Mouse (Mus musculus) heart, embryonic 10.5 days (tissue): ENCODE data around the gene Smok3b. TPM values are rescaled to one million over a fixed set of nuclear protein-coding genes. Genes with fewer than 3 reads are reported as not detected.
"Not testable (repeated sequence)": the region's sequence is repeated elsewhere in the genome, so short reads cannot be mapped to it uniquely, and the experiment has no call there.

Experiments
- DNase-seq: peaks from one replicate; pipeline ENCODE4 v3.0.0-alpha.2; 2017; ENCODE audit warnings: low spot score
- H3K27ac ChIP-seq: fragments of 300-500 bp; sonication (generic); 2 replicates; pipeline ENCODE4 v1.5.1; 2016; ENCODE audit warnings: mild to moderate bottlenecking
- H3K27me3 ChIP-seq: fragments of 300-500 bp; sonication (generic); 2 replicates; pipeline ENCODE4 v1.6.1; 2016; ENCODE audit warnings: mild to moderate bottlenecking; ENCODE audit not compliant: poor library complexity, insufficient read depth, severe bottlenecking
- H3K36me3 ChIP-seq: fragments of 300-500 bp; sonication (generic); 2 replicates; pipeline ENCODE4 v1.6.1; 2016; ENCODE audit warnings: mild to moderate bottlenecking, moderate library complexity
- H3K4me1 ChIP-seq: fragments of 300-500 bp; sonication (generic); 2 replicates; pipeline ENCODE4 v1.6.1; 2016; ENCODE audit warnings: mild to moderate bottlenecking
- H3K4me3 ChIP-seq: fragments of 300-500 bp; sonication (generic); 2 replicates; pipeline ENCODE4 v1.5.1; 2016; ENCODE audit warnings: mild to moderate bottlenecking, moderate library complexity
- H3K9me3 ChIP-seq: fragments of 300-500 bp; sonication (generic); 2 replicates; pipeline ENCODE4 v1.6.1; 2016; ENCODE audit warnings: mild to moderate bottlenecking, moderate library complexity
- WGBS: fragments of 180-500 bp; shearing (Covaris S2); methylation state at CpG from one replicate; pipeline ENCODE4 v1.1.7; 2016; 5-methylcytosine and 5-hydroxymethylcytosine counted together
- polyA plus RNA-seq: library from polyadenylated mRNA; unstranded; fragments of >200 nt; fragmentation: Nextera tagmentation; extraction: Ambion mirVana; gene quantifications from 2 replicates; pipeline ENCODE4 v1.2.1, GENCODE M21; 2016

The Smok3b gene
- not detected in 2 replicates for polyA plus RNA-seq

- H3K4me1 ChIP-seq, H3K9me3 ChIP-seq: not testable (repeated sequence)
- WGBS: 76% methylated on average over 4 of the region's 7 CpGs
These were observed at the start of gene Smok3b, which contains the start of gene Smok3a for GRCm38 (mm10) chr5:138020961-138021479. Smok3b (plus strand) TSS chr5:138021429. Smok3a (plus strand) TSS chr5:138021261.

GRCm38 (mm10) chr5:137973161-137973560 is 48.1 kb upstream of the Smok3b start:
- no peaks in the 10 kb centered on the region for H3K4me1 ChIP-seq
- no peak for DNase-seq
- H3K27ac ChIP-seq: no peak overlapping the region
- no peaks in the 10 kb centered on the region for H3K36me3 ChIP-seq
- no peaks in the 10 kb centered on the region for H3K9me3 ChIP-seq
- H3K4me3 ChIP-seq: no peak overlapping the region
- 64% methylated on average over 2 of the region's 2 CpGs for WGBS
- H3K27me3 ChIP-seq: no peaks in the 10 kb centered on the region

More at GRCm38 (mm10) chr5:138020961-138021479, at the start of gene Smok3b, which contains the start of gene Smok3a:
- DNase-seq, H3K4me3 ChIP-seq, H3K27me3 ChIP-seq, H3K27ac ChIP-seq, H3K36me3 ChIP-seq: not testable (repeated sequence)

GRCm38 (mm10) chr5:137973738-137974137 is 47.5 kb upstream of the Smok3b start:
- no peaks in the 10 kb centered on the region for H3K4me1 ChIP-seq
- 54% methylated on average over 3 of the region's 3 CpGs for WGBS
- no peak overlapping the region for H3K4me3 ChIP-seq
- H3K27me3 ChIP-seq: no peaks in the 10 kb centered on the region
- DNase-seq: no peak
- no peak overlapping the region for H3K27ac ChIP-seq
- no peaks in the 10 kb centered on the region for H3K36me3 ChIP-seq
- no peaks in the 10 kb centered on the region for H3K9me3 ChIP-seq

GRCm38 (mm10) chr5:137974724-137975123 is 46.5 kb upstream of the Smok3b start:
- Histone ChIP-seq H3K27me3 (no peaks in the 10 kb centered on the region), H3K4me3 (no peak overlapping the region), H3K4me1 (no peaks in the 10 kb centered on the region), H3K27ac (no peak overlapping the region), H3K9me3 (no peaks in the 10 kb centered on the region), H3K36me3 (no peaks in the 10 kb centered on the region)
- 68% methylated on average over 3 of the region's 3 CpGs for WGBS
- no peak for DNase-seq

GRCm38 (mm10) chr5:137975434-137975833 is 45.8 kb upstream of the Smok3b start:
- Histone ChIP-seq H3K9me3 (no peaks in the 10 kb centered on the region), H3K27ac (no peak overlapping the region), H3K4me3 (no peak overlapping the region), H3K4me1 (no peaks in the 10 kb centered on the region), H3K36me3 (no peaks in the 10 kb centered on the region), H3K27me3 (no peaks in the 10 kb centered on the region)
- DNase-seq: no peak
- WGBS: 63% methylated on average over 1 of the region's 1 CpGs

GRCm38 (mm10) chr5:137977291-137977690 is 43.9 kb upstream of the Smok3b start:
- H3K36me3 ChIP-seq: no peaks in the 10 kb centered on the region
- H3K4me1 ChIP-seq: no peaks in the 10 kb centered on the region
- no peak overlapping the region for H3K27ac ChIP-seq
- 47% methylated on average over 1 of the region's 1 CpGs for WGBS
- H3K4me3 ChIP-seq: no peak overlapping the region
- DNase-seq: no peak
- H3K27me3 ChIP-seq: no peaks in the 10 kb centered on the region
- no peaks in the 10 kb centered on the region for H3K9me3 ChIP-seq

GRCm38 (mm10) chr5:137979081-137979480 is 42.1 kb upstream of the Smok3b start:
- WGBS: 68% methylated on average over 2 of the region's 2 CpGs
- Histone ChIP-seq H3K4me1 (no peaks in the 10 kb centered on the region), H3K4me3 (no peak overlapping the region)

GRCm38 (mm10) chr5:137981300-137981699 is 39.9 kb upstream of the Smok3b start, which contains the start of gene Azgp1:
Azgp1 (plus strand) TSS chr5:137981520.
- H3K4me3 ChIP-seq: no peak within 1 kb of the TSS
- no peaks in the 10 kb centered on the region for H3K4me1 ChIP-seq
- no peaks in the 10 kb centered on the region for H3K27me3 ChIP-seq
- H3K9me3 ChIP-seq: no peaks in the 10 kb centered on the region
- WGBS: 70% methylated on average over 4 of the region's 4 CpGs
- H3K36me3 ChIP-seq: no peaks in the 10 kb centered on the region
- no peak within 1 kb of the TSS for H3K27ac ChIP-seq
- no peak for DNase-seq

More at GRCm38 (mm10) chr5:137979081-137979480, 42.1 kb upstream of the Smok3b start:
- Histone ChIP-seq H3K27ac (no peak overlapping the region), H3K27me3 (no peaks in the 10 kb centered on the region), H3K9me3 (no peaks in the 10 kb centered on the region), H3K36me3 (no peaks in the 10 kb centered on the region)
- no peak for DNase-seq

- no peak overlapping the region for H3K4me3 ChIP-seq
- whole genome bisulfite sequencing: 85% methylated on average over 1 of the region's 1 CpGs
- H3K27me3 ChIP-seq: no peaks in the 10 kb centered on the region
- no peaks in the 10 kb centered on the region for H3K9me3 ChIP-seq
- no peaks in the 10 kb centered on the region for H3K4me1 ChIP-seq
- no peaks in the 10 kb centered on the region for H3K36me3 ChIP-seq
- no peak overlapping the region for H3K27ac ChIP-seq
- no peak for DNase-seq
These were observed 34.9 kb upstream of the Smok3b start for GRCm38 (mm10) chr5:137986351-137986750.

GRCm38 (mm10) chr5:138009437-138009836 is 11.8 kb upstream of the Smok3b start:
- H3K9me3 ChIP-seq: no peaks in the 10 kb centered on the region
- 83% methylated on average over 5 of the region's 5 CpGs for WGBS

GRCm38 (mm10) chr5:138012382-138012781 is 8.8 kb upstream of the Smok3b start:
- no peak overlapping the region for H3K27ac ChIP-seq
- no peak for DNase-seq
- no peaks in the 10 kb centered on the region for H3K27me3 ChIP-seq
- H3K36me3 ChIP-seq: no peaks in the 10 kb centered on the region
- 77% methylated on average over 5 of the region's 5 CpGs for WGBS
- H3K4me3 ChIP-seq: no peak overlapping the region
- H3K9me3 ChIP-seq: no peaks in the 10 kb centered on the region
- H3K4me1 ChIP-seq: no peaks in the 10 kb centered on the region

More at GRCm38 (mm10) chr5:138009437-138009836, 11.8 kb upstream of the Smok3b start:
- DNase-seq: no peak
- no peaks in the 10 kb centered on the region for H3K36me3 ChIP-seq
- no peak overlapping the region for H3K27ac ChIP-seq
- H3K27me3 ChIP-seq: no peaks in the 10 kb centered on the region
- H3K4me1 ChIP-seq: no peaks in the 10 kb centered on the region
- no peak overlapping the region for H3K4me3 ChIP-seq

GRCm38 (mm10) chr5:138016530-138016929 is 4.7 kb upstream of the Smok3b start:
- 79% methylated on average over 2 of the region's 2 CpGs for WGBS
- Histone ChIP-seq H3K36me3 (no peaks in the 10 kb centered on the region), H3K27me3 (no peaks in the 10 kb centered on the region), H3K9me3 (no peaks in the 10 kb centered on the region), H3K4me1 (no peaks in the 10 kb centered on the region), H3K27ac (no peak overlapping the region), H3K4me3 (no peak overlapping the region)
- no peak for DNase-seq

- H3K4me3 ChIP-seq: no peak overlapping the region
- DNase-seq: no peak
- no peaks in the 10 kb centered on the region for H3K9me3 ChIP-seq
- no peaks in the 10 kb centered on the region for H3K36me3 ChIP-seq
- H3K27ac ChIP-seq: no peak overlapping the region
- H3K27me3 ChIP-seq: no peaks in the 10 kb centered on the region
- no peaks in the 10 kb centered on the region for H3K4me1 ChIP-seq
These were observed 4.2 kb upstream of the Smok3b start for GRCm38 (mm10) chr5:138016997-138017396.

- not testable (repeated sequence) for DNase-seq, H3K36me3 ChIP-seq, H3K4me1 ChIP-seq, H3K9me3 ChIP-seq, H3K27ac ChIP-seq, H3K4me3 ChIP-seq, H3K27me3 ChIP-seq
- WGBS: 89% methylated on average over 4 of the region's 4 CpGs
These were observed 1.7 kb upstream of the Smok3b start for GRCm38 (mm10) chr5:138019577-138019976.
